Mouse (Mus musculus) v-Abl transformed pro-B cells (cell line): ENCODE data around the gene Lrrc31.

Source experiments
- in situ Hi-C, 2 experiments: fragments of 400-800 bp; cut with MboI; formaldehyde crosslinking; loops; one replicate each; pipeline ENCODE4 v1.15.1; 2025; ENCODE audit not compliant: unreplicated experiment in 2 of 2

Lrrc31 gene

DNA sequence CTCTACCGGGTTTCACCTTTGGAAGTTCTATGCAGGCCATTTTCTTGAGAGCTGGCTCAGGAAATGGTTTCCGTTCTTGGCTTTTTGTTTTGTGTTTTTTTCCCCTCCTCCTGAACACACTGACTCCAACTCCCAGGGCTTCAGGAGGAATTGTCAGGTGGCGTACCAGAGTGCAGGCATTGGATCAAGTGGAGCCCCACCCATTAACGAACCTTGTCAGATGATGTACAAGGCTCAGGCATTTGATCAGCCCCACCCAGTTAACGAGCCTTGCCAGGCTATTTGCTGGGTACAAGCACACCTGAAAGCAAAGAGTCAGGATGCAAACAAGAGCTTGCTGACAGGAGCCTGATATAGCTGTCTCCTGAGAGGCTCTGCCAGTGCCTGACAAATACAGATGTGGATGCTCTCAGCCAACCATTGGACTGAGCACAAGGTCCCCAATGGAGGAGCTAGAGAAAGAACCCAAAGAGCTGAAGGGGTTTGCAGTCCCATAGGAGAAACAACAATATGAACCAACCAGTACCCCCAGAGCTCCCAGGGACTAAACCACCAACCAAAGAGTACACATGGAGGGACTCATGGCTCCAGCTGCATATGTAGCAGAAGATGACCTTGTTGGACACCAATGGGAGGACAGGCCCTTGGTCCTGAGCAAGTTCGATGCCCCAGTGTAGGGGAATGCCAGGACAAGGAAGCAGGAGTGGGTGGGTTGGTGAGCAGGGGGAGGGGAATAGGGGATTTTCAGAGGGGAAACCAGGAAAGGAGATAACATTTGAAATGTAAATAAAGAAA is at the start of gene Lrrc31:
Gene Lrrc31 (minus strand): TSS at position 133 of the 795 bp plus-strand sequence.
- in situ Hi-C loops = loop anchor here (5.0 to 25.0 kb wide), 4 partner anchors 355 to 912 kb away; partner anchors contain the start of gene Cldn11 (in 1 of the 2)

DNA sequence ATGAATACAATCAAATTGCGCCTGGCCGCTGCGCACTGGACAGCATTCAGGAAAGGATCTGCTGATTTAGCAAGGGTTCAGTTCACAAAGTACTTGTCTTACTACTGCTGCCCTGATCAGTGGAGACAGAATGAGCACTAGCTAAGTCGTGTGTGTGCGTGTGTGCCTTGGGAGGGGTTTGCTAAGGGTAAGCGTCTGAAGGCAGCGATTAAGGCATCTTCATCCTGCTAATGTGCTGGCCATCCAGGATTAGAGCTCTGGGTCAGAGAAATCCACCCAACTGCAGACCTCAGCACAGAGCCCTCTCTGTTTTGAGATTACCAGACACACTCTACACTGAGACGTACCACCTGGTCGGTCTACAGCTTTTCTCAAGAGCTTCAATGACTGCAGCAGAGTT is 48.7 kb upstream of the Lrrc31 start:
- in situ Hi-C loops = no loop called here

DNA sequence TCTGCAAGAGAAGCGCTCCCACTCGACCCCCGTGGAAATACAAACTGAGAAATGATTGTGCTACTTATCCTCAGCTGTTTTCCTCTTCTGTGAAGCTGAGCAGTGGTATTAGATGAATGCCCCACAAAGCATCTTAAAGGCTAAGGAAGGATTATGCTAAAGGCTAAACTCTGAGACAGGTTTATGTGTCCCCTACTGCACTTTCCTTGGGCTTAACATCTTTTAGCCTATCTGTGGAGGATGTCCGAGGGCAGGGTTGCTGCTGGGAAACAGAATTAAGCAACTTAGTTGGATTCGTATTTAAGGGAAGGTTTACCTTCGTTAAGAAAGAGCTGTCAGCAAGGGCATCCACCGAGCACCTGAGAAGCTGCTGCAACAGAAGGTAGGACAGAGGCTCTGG is 46.4 kb upstream of the Lrrc31 start, which contains the start of gene Samd7:
Gene Samd7 (plus strand): TSS at position 288 of the 400 bp plus-strand sequence.
- in situ Hi-C loops = no loop called here

DNA sequence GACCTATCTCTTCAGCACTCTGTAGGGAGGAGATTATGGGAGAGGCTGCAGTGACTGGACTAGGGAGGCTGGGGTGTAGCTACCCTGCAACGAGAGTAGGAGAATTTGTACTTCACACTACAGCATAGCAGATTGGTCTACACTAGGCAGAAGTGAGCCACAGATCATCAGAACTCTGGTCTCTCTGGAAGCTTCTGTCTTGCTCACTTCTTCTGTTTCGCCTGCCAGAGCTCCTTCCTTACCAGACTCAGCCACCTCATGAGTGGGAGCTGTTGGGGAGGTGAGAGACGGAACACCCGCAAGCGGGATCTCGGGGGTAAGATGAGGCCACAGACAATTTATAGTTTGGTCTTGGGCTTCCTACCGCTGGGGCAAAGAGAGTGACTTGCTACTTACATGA is 43.2 kb upstream of the Lrrc31 start:
- in situ Hi-C loops = no loop called here

DNA sequence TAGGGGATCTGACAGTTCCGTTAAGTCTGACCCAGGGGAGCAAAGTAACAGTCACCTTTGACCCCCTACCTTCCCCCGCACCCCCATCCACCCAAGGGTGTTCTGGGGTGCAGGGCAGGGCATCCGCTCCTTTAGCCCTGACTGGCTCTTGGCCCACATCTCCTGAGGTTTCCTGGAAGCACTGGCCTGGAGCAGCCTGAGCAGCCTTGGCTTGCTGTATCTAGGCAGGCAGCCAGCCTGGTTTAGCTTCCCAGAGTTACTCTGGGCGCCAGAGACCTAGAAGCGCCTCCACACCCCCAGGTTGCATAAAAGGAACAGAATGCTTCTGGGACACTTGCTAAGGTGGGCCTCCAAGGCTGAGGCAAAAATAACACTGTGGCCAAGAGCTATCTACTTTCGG is 41.7 kb upstream of the Lrrc31 start:
- in situ Hi-C loops = no loop called here

DNA sequence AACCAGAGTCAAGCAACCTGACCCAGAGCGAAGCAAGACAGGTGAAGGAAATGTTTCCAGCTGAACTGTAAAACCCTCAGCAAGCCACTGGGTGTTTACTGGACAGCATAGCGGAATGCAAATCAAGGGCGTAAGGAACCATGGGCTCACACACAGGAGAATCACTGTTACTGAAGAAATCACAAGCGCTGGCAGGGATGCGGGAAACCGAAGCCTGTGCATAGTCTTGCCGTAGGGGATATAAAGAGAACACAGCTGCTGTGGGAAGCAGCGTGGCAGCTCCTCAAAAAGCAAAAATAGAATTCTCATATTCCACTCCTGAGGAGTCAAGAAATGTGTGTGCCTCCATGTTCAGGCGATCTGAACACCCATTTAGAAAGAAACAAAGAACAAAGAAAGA is 37.2 kb upstream of the Lrrc31 start:
- in situ Hi-C loops = no loop called here

DNA sequence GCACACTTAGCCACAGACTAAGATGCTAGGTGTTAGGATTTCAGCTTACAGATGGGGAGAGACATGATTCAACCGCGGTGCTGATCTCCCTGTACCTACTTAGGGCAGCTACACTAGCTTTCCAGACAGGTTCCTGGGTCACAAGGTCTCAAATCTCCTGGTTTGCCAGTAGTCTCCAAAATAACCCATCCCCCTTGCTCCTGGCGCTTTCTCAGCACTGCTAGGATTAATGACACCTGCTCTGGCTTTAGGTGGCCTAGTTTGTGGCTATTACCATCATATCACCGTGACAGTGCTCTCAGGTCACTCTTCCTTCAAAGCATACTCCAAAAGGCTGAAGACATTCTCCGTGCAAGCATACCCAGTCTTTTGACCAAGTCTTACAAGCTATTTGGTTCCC is 29.4 kb upstream of the Lrrc31 start:
- in situ Hi-C loops = no loop called here

DNA sequence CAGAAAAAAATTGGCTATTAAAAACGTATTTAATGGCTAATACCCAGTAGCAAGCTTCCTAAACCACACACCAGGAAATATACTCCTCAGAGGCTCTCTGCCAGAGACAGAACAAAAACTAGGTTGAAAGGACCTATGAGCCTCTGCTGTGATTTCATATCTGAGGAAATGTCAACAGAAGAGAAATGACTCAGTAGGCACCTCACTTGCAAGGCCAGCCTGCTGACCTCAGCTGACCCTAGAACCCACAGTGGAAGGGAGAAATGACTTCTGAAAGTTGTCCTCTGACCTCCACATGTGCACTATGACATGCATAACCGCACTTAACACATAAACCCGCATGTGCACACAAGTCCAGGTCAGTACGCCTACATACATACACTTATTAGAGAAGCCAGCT is 27.6 kb upstream of the Lrrc31 start:
- in situ Hi-C loops = no loop called here

DNA sequence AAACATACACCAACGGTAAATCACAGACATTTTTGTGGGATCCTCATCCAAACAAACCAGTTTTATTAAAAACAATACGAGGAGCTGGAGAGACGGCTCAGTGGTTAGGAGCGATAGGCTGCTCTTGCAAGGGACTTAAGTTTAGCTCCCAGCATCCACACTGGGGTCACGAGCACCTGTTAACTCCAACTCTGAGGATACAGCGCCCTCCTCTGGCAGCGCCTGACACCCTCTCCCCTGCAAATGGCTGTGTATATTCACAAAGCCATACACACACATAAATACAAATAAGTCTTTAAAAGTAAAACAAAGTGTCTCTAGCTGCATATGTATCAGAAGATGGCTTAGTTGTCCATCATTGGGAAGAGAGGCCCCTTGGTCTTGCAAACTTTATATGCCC is 25.9 kb upstream of the Lrrc31 start:
- in situ Hi-C loops = no loop called here

DNA sequence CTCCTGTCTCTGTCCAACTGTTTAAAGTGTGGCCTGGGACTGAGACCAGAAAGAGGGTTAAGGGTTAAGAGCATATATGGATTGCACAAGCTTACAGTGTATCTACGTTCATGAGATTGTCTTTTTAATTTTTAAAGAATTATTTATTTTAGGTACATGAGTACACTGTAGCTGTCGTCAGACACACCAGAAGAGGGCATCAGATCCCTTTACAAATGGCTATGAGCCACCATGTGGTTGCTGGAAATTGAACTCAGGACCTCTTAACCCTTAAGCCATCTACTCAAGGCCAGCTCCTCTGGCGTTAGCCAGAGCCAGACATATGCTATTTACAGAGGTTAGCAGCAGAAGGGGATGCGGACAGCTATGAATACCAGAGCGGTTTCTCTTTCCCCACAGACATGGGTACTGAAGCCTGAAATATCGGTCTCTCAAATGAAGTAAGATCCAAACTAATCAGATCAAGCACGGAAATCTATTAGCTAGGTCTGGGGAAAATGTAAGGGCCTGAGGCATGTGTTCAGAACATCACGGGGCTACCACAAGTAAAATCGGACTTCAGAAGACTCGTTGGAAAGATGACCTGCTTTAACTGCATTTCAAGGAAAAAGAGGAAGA is 25.3 kb upstream of the Lrrc31 start:
- in situ Hi-C loops = no loop called here

DNA sequence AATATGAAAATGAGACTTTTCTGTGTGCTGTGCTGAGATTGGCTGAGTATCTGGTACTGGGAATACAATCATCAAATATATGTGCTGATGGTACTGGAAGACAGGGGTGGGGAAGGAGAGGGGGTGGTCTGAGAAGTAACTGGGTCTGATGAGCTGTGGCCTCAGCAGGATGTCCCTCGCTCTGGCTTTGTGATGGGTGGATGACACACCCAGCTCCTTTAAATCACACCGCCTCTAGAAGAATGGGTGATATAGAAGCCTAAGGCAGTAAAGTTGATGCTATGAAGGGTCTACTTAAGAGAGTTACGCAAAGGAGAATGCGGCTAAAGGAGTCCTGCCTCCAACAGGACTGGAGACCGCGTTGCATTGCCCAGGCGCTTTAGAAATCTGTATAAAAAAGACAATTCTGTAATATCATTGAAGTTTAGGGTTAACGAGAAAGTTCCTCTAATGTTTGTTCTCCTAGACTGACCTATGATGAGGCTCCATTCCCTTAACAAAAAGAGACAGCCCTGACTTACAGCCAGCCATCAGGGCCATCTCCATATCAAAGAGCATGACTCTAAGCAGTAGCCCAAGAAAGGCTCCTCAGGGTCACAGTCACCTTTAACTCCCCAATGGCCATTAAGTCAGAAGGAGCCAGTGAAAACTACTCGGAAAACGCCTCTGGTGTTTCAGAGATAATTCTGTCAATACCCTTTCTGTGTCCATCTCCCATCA is 24.6 kb upstream of the Lrrc31 start:
- in situ Hi-C loops = no loop called here

DNA sequence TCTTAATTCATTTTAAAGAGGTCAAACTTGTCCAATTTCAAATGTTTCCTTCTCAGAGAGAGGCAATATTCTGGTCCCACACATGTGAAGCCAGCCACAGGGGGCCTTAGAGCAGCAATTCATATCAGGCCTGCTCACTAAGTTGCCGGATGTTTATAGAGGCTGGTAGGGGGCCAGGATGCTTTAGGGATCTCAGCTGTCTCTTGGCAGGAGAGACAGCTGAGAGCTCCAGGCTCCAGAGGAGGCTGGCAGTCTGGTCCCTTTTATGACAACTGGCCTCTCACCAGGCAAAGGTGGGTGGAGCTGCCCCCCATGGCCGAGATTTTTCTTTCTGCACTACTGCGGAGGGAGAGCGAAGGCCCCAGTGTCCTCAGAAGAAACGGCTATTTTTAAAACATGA is 23.5 kb upstream of the Lrrc31 start:
- in situ Hi-C loops = no loop called here

DNA sequence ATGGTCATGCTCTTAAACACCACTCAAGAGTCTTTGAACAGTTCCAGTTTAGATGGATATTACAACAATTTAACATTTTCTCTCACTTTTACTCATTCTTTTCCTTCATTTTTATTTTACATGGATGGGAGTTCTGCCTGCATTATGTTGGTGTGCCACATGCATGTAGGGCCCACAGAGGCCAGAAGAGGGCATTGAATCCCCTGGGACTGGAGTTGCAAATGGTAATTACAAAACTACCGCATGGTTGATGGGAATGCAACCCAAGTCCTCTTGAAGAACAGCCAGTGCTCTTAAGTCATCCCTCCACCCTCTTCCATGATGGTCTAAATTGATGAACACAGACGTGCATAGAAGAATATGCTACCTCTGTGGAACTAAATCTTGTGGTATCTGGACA is 22.8 kb upstream of the Lrrc31 start:
- in situ Hi-C loops = no loop called here

DNA sequence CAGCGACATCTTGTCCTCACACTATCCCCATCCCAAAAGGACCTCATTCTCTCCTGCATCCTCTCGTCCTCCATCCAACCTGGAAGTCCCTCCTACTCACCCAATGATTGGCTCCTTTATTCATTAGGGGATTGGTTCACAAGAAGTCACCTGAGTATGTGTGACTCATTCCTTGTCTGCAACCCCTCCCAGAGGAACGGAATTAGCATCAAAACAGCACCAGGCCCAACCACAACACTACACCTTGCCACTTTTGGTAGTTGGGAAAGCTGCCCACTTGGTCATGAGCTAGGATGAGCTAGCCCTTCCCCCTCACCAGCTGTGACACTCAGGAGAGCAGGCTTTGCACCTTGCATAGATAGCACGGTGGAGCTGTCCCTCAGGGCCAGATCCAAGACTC is 22.4 kb upstream of the Lrrc31 start:
- in situ Hi-C loops = no loop called here

DNA sequence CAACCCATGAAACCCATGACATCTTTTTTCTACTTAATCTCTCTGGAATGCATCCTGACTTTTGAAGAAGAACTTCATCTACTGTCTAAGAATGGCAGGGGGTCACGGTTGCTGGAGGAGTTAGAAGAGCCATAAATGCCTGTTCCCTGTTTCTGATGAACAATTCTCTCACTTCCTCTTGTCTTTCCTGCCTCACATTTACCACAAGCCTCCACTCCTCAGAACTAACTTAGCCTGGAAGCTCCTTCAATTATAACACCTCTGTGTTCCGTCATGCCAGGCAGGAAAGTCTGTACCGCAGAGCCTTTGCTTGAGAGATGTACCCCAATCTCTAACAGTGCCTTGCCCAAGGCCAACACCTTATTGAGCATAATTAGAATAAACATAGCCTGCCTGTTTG is 19.0 kb upstream of the Lrrc31 start:
- in situ Hi-C loops = no loop called here

DNA sequence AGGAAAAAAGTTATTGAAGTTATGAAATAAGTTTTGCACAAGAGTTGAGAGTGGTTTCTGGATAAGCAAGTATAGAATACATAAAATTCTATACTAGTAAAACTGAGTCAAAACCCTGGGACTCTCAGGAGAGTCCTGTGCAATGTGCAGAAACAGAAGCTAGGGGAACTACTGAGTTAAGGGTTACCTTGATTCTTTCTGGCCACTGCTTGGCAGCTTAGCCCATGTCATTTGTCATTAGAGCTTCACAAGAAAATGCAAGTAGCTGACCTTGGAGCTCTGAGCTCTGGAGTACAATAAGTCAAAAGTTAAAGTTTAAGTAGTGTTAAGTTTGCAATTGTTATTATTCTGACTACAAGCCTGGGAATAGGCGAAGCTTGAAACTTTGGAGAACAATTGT is 13.7 kb upstream of the Lrrc31 start:
- in situ Hi-C loops = no loop called here

DNA sequence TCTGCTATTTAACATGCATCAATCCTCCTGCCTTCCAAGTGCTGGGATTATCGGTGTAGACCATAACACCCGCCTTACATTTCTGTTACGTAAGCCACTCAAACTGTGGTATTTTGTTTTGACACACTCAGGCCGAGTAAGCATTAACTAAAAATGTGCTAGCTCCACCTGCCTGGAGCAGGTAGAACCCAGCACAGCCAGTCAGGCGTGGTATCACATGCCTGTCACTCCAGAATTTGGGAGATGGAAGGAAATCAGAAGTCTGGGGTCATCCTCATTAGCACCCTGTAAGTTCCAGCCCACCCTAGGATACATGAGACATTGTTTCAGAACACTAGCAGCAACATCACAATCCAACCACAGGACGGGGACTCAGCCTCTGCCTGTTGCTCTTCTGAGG is 10.5 kb upstream of the Lrrc31 start:
- in situ Hi-C loops = no loop called here

DNA sequence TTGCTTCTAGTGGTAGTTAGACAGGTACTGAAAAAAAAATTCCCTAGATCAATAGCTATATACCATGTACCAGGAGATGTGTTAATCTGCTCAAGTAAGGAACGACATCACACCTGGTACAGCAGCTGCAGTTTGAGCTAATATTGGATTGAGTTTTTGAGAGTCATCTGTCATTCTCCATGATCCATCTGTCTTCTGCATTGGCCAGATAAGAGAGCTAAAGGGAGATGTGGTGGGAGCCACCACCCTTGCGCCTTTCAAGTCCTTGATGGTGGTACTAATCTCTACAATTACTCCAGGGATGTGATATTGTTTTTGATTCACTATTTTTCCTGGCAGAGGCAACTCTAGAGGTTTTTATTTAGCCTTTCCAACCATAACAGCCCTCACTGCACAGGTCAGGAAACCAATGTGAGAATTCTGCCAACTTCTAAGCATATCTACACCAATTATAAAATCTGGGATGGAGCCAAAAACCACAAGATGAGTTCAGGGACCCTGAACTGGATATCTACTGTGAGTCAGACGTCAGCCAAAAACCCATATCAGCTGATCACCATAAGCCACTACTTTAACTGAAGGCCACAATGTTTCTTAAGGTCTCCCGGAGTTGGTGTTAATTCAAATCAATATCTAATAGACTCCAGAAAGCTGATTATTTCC is 7.1 kb upstream of the Lrrc31 start:
- in situ Hi-C loops = loop anchor here in 1 of 2 experiments (10.0 kb wide), 1 partner anchor 438 kb away; the partner anchor contains the start of gene Cldn11

DNA sequence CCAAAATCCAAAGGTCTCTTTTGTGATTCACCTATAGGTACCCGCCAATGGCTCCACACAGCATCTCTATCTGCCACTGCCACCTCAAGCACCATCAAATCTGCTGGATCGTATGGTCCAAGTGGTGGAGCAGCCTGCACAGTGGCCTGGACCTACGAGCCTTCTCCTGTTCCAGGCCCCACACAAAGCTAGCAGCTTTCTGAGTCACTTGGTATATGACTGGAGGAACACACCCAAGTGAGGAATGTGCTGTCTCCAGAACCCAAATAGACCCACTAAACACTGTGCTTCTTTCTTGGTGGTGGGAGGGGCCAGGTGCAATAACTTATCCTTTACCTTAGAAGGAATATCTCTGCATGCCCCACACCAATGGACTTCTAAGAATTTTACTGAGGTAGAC is 6.3 kb upstream of the Lrrc31 start:
- in situ Hi-C loops = loop anchor here in 1 of 2 experiments (10.0 kb wide), 1 partner anchor 439 kb away; the partner anchor contains the start of gene Cldn11

DNA sequence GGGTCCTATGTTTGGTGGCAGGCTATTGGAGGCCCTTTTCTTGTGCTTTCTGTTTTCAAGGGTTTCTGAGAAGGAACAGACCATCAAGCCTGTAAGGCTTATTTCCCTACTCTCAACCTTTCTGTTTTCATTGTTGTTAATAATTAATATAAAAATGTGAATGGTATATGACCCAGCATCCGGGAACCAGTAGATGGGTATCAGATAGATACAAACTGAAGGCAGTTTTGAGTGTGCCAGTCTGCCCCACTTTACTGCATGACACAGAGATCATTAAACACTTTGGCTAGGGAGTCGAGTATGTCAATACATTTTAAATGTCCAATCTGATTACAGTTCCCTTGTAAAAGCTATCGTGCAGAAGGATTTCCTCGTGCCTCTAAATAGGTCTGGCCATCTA is 1.8 kb downstream of the Lrrc31 start:
- in situ Hi-C loops = loop anchor here (5.0 to 25.0 kb wide), 3 partner anchors 357 to 914 kb away; no protein-coding TSS in a partner anchor

DNA sequence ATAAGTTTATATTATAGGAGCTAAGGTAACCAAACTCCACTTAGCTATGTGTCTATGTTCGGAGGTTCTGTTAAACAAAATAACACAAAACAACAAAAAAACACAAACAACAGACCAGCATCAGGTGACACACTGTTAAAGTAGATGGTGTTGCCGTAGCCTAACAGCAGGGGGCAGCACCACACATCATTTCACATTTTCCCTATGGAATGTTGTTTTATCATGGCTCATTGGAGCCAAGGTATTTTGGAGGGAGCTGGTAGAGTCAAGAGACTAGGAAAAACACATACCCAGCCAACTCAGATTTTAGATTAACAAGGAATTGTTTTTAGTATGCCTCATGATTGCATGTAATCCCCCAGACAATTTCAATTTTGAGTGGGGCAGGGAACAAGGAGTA is 3.3 kb downstream of the Lrrc31 start:
- in situ Hi-C loops = loop anchor here (5.0 to 25.0 kb wide), 3 partner anchors 358 to 916 kb away; no protein-coding TSS in a partner anchor
